Mouse (Mus musculus): ENCODE measurements around the gene Slc22a13. TPM values are rescaled to one million over a fixed set of nuclear protein-coding genes. Genes with fewer than 3 reads are reported as not detected.

Gene Slc22a13
- polyA plus RNA-seq, 1 experiment from 2014 or later, result not detected

GRCm38 (mm10) chr9:119212996-119213395 is 4.1 kb upstream of the Slc22a13 start:
- H3K9ac ChIP-seq (ENCODE audit: low read length), result no peak overlapping the region
- no peak for TF ChIP-seq CTCF (IDR thresholded peaks at IDR 0.05; ENCODE audit: low read depth)
- no peak for TF ChIP-seq EP300 (optimal IDR thresholded peaks at IDR 0.05)

DNA sequence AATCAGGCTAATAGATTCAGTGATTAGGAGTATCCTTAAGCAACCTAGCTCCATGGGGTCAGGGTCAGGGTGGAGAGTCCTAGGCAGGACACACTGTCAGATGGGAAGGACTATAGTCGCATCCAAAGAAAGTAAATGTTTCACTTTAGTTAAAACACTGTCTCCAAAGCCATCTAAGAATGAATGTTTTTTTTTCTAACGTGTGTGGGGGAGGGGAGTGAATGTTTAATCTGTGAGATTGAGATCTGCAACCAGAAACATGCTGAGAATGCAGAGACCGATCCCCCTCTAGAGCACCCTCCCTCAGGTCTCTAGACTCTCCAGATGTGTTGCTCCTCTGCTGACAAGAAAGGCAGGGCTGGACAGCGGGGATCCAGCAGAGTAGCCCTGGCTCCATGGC is 1.8 kb downstream of the Slc22a13 start:
- H3K27ac ChIP-seq (replicated peaks), result no peak overlapping the region
- 53% methylated on average over 4 of the region's 4 CpGs for WGBS
- no peak overlapping the region for H3K4me2 ChIP-seq (replicated peaks; ENCODE audit: low read depth)

More at GRCm38 (mm10) chr9:119212996-119213395, 4.1 kb upstream of the Slc22a13 start:
- no peak for DNase-seq (ENCODE audit: low spot score)
- Histone ChIP-seq H3K4me1 (replicated peaks; ENCODE audit: control insufficient read depth, insufficient read depth) (no peaks in the 10 kb centered on the region), H3K4me2 (replicated peaks; ENCODE audit: low read depth) (no peak overlapping the region), H3K27me3 (ENCODE audit: control insufficient read depth, insufficient read depth, low read length) (no peaks in the 10 kb centered on the region), H3K9me3 (ENCODE audit: control insufficient read depth, low read length) (no peaks in the 10 kb centered on the region), H3K27ac (replicated peaks) (no peak overlapping the region), H3K36me3 (ENCODE audit: control insufficient read depth, insufficient read depth, low read length) (no peaks in the 10 kb centered on the region), H3K4me3 (ENCODE audit: low read depth, low read length) (no peak overlapping the region)
- no peak for ATAC-seq (ENCODE audit: low FRiP score, low TSS enrichment)
- 74% methylated on average over 8 of the region's 8 CpGs for WGBS

DNA sequence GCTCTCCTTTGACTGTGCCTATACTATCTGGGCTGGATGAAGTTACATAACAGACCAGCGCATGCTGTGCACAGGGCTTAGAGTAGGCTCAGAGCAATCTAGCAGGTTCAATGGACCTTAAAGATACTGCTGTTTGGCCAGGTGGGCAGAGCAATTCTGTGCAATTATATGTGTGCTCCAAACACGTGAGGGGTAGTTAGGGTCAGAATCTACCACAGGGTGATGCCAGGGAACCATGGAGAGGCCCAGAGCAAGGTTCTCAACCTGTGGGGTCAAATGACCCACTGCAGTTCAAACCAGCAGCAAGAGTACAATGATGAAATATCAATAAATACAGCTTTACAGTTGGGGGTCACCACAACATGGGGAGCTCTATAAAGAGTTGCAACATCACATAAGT is 2.2 kb downstream of the Slc22a13 start:
- H3K27ac ChIP-seq (replicated peaks), result no peak overlapping the region
- no peaks in the 10 kb centered on the region for H3K9me3 ChIP-seq (ENCODE audit: control insufficient read depth, low read length)
- WGBS, result 78% methylated on average over 2 of the region's 2 CpGs
- no peak overlapping the region for H3K9ac ChIP-seq (ENCODE audit: low read length)
- ATAC-seq (ENCODE audit: low FRiP score, low TSS enrichment), result no peak
- H3K4me2 ChIP-seq (replicated peaks; ENCODE audit: low read depth), result no peak overlapping the region
- no peaks in the 10 kb centered on the region for H3K36me3 ChIP-seq (ENCODE audit: control insufficient read depth, insufficient read depth, low read length)
- no peaks in the 10 kb centered on the region for H3K27me3 ChIP-seq (ENCODE audit: control insufficient read depth, insufficient read depth, low read length)
- H3K4me3 ChIP-seq (ENCODE audit: low read depth, low read length), result no peak overlapping the region
- no peak for DNase-seq (ENCODE audit: low spot score)
- H3K4me1 ChIP-seq (replicated peaks; ENCODE audit: control insufficient read depth, insufficient read depth), result no peaks in the 10 kb centered on the region
- TF ChIP-seq EP300 (optimal IDR thresholded peaks at IDR 0.05), result no peak
- TF ChIP-seq CTCF (IDR thresholded peaks at IDR 0.05; ENCODE audit: low read depth), result no peak

More for the DNA sequence above, 1.8 kb downstream of the Slc22a13 start:
- H3K9ac ChIP-seq (ENCODE audit: low read length), result no peak overlapping the region
- ATAC-seq (ENCODE audit: low FRiP score, low TSS enrichment) (no peak), DNase-seq (ENCODE audit: low spot score) (no peak)
- H3K36me3 ChIP-seq (ENCODE audit: control insufficient read depth, insufficient read depth, low read length), result no peaks in the 10 kb centered on the region
- no peak overlapping the region for H3K4me3 ChIP-seq (ENCODE audit: low read depth, low read length)
- no peaks in the 10 kb centered on the region for H3K9me3 ChIP-seq (ENCODE audit: control insufficient read depth, low read length)
- no peak for TF ChIP-seq CTCF (IDR thresholded peaks at IDR 0.05; ENCODE audit: low read depth)
- no peak for TF ChIP-seq EP300 (optimal IDR thresholded peaks at IDR 0.05)
- no peaks in the 10 kb centered on the region for H3K27me3 ChIP-seq (ENCODE audit: control insufficient read depth, insufficient read depth, low read length)
- no peaks in the 10 kb centered on the region for H3K4me1 ChIP-seq (replicated peaks; ENCODE audit: control insufficient read depth, insufficient read depth)

DNA sequence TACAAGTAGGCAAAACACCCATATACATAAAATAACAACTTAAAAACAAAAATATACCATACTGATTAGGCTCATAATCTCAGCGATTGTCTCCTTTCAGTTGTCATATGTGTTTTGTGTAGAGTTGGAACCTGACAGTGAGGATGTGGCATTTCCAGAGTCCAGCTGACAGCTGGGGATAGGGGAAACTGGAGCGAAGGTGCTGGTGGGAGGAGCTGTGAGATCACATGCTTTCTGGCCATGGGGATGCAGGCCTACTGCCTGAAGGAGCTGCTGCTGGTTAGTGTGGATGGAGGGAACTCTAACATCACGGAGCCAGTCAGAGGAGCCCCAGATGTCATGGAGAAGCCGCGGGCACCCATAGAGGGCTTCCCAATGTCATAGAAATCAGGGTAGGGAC is 3.1 kb downstream of the Slc22a13 start:
- WGBS, result 90% methylated on average over 5 of the region's 5 CpGs
- no peak overlapping the region for H3K4me2 ChIP-seq (replicated peaks; ENCODE audit: low read depth)
- no peak for ATAC-seq (ENCODE audit: low FRiP score, low TSS enrichment)
- TF ChIP-seq CTCF (IDR thresholded peaks at IDR 0.05; ENCODE audit: low read depth) (no peak), EP300 (optimal IDR thresholded peaks at IDR 0.05) (no peak)
- H3K9me3 ChIP-seq (ENCODE audit: control insufficient read depth, low read length), result no peaks in the 10 kb centered on the region
- H3K27me3 ChIP-seq (ENCODE audit: control insufficient read depth, insufficient read depth, low read length), result no peaks in the 10 kb centered on the region
- H3K4me1 ChIP-seq (replicated peaks; ENCODE audit: control insufficient read depth, insufficient read depth), result no peaks in the 10 kb centered on the region
- H3K4me3 ChIP-seq (ENCODE audit: low read depth, low read length), result no peak overlapping the region
- no peak overlapping the region for H3K27ac ChIP-seq (replicated peaks)
- H3K36me3 ChIP-seq (ENCODE audit: control insufficient read depth, insufficient read depth, low read length), result no peaks in the 10 kb centered on the region
- H3K9ac ChIP-seq (ENCODE audit: low read length), result no peak overlapping the region
- DNase-seq (ENCODE audit: low spot score), result no peak

GRCm38 (mm10) chr9:119203617-119204016 is 5.3 kb downstream of the Slc22a13 start:
- Histone ChIP-seq H3K4me3 (ENCODE audit: low read depth, low read length) (no peak overlapping the region), H3K27ac (replicated peaks) (no peak overlapping the region), H3K36me3 (ENCODE audit: control insufficient read depth, insufficient read depth, low read length) (no peaks in the 10 kb centered on the region), H3K4me1 (replicated peaks; ENCODE audit: control insufficient read depth, insufficient read depth) (no peaks in the 10 kb centered on the region), H3K4me2 (replicated peaks; ENCODE audit: low read depth) (no peak overlapping the region), H3K9me3 (ENCODE audit: control insufficient read depth, low read length) (no peaks in the 10 kb centered on the region), H3K27me3 (ENCODE audit: control insufficient read depth, insufficient read depth, low read length) (no peaks in the 10 kb centered on the region), H3K9ac (ENCODE audit: low read length) (no peak overlapping the region)
- DNase-seq (ENCODE audit: low spot score) (no peak), ATAC-seq (ENCODE audit: low FRiP score, low TSS enrichment) (no peak)
- 95% methylated on average over 9 of the region's 9 CpGs for WGBS
- TF ChIP-seq CTCF (IDR thresholded peaks at IDR 0.05; ENCODE audit: low read depth) (no peak), EP300 (optimal IDR thresholded peaks at IDR 0.05) (no peak)

GRCm38 (mm10) chr9:119201653-119202052 is 7.2 kb downstream of the Slc22a13 start:
- Histone ChIP-seq H3K9me3 (ENCODE audit: control insufficient read depth, low read length) (no peaks in the 10 kb centered on the region), H3K9ac (ENCODE audit: low read length) (no peak overlapping the region), H3K36me3 (ENCODE audit: control insufficient read depth, insufficient read depth, low read length) (no peaks in the 10 kb centered on the region), H3K27me3 (ENCODE audit: control insufficient read depth, insufficient read depth, low read length) (no peaks in the 10 kb centered on the region), H3K4me2 (replicated peaks; ENCODE audit: low read depth) (no peak overlapping the region), H3K4me1 (replicated peaks; ENCODE audit: control insufficient read depth, insufficient read depth) (no peaks in the 10 kb centered on the region), H3K4me3 (ENCODE audit: low read depth, low read length) (no peak overlapping the region), H3K27ac (replicated peaks) (no peak overlapping the region)
- DNase-seq (ENCODE audit: low spot score) (no peak), ATAC-seq (ENCODE audit: low FRiP score, low TSS enrichment) (no peak)
- no peak for TF ChIP-seq CTCF (IDR thresholded peaks at IDR 0.05; ENCODE audit: low read depth)
- no peak for TF ChIP-seq EP300 (optimal IDR thresholded peaks at IDR 0.05)
- 80% methylated on average over 5 of the region's 5 CpGs for WGBS
